Mouse (Mus musculus): ENCODE data around the gene Vmn1r5.
"Not testable (repeated sequence)": the region's sequence is repeated elsewhere in the genome, so short reads cannot be mapped to it uniquely, and the experiment has no call there.

Vmn1r5 gene

DNA sequence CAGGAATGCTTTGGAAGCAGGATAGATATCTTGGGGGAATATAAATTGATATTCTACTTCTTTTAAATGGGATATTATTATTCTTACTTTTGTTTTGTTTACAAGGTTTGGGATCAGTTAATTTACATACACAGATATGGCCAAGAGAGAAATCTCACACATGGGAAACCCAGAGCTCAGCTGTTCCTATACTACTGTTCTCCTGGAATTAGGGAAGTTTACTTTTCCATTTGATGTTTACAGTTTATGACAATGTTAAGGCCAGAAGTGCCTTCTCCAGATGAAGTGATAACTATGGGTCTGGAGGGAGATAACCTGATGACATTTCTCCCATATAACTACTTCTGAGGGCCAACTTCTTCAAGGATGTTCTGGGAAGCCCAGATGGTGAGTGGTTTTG, at the start of gene Vmn1r5:
Gene Vmn1r5 (plus strand): TSS at position 301 of the 400 bp plus-strand sequence.
- in situ Hi-C loops (cut with MboI; ENCODE audit: unreplicated experiment in 2 of 2) = no loop called here

- in situ Hi-C loops (cut with MboI; ENCODE audit: unreplicated experiment in 2 of 2) = loop anchor here (5.0 to 25.0 kb wide), 7 partner anchors 116 to 784 kb away; partner anchors contain the start of genes Lsm5 (in 2 of the 2), Ppm1k (in 1 of the 2) and Pyurf (in 1 of the 2)
These were observed 46.7 kb upstream of the Vmn1r5 start for GRCm38 (mm10) chr6:56923331-56923725.

GRCm38 (mm10) chr6:56923726-56924707, 46.1 kb upstream of the Vmn1r5 start, which contains the start of the genes Nt5c3 and Vmn1r4:
Gene Nt5c3, minus strand, starts transcription at chr6:56923932.
Gene Vmn1r4, plus strand, starts transcription at chr6:56924015.
- in situ Hi-C loops (cut with MboI; ENCODE audit: unreplicated experiment in 2 of 2) = loop anchor here (5.0 to 25.0 kb wide), 7 partner anchors 117 to 783 kb away; partner anchors contain the start of genes Lsm5 (in 2 of the 2), Ppm1k (in 1 of the 2) and Pyurf (in 1 of the 2)

GRCm38 (mm10) chr6:56931648-56932415, 38.2 kb upstream of the Vmn1r5 start:
- in situ Hi-C loops (cut with MboI; ENCODE audit: unreplicated experiment in 2 of 2) = no loop called here

DNA sequence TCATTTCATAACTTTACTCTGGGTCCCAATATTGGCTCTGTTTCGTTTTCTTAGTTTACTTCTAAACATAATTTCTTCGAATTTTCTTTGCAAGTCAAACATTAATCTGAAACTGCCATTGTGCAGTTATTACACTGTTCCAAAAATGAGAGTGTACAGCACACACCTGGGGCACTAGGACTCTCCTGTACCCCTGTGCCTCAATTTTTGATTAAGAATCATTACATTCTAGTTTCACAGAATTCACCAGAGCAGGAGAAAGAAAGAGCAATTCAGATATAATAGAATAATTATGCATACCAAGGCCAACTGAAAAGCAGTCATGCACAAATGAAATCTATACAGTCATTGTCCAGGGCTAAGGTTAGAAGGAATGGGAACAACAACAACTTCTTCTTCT, 37.6 kb upstream of the Vmn1r5 start:
- in situ Hi-C loops (cut with MboI; ENCODE audit: unreplicated experiment in 2 of 2) = no loop called here

GRCm38 (mm10) chr6:56934366-56934765, 35.7 kb upstream of the Vmn1r5 start:
- in situ Hi-C loops (cut with MboI; ENCODE audit: unreplicated experiment in 2 of 2) = no loop called here

- in situ Hi-C loops (cut with MboI; ENCODE audit: unreplicated experiment in 2 of 2) = no loop called here
These were observed 13.6 kb upstream of the Vmn1r5 start for GRCm38 (mm10) chr6:56956436-56956835.

GRCm38 (mm10) chr6:56996943-56997342, 26.9 kb downstream of the Vmn1r5 start, which contains the start of gene Vmn1r6:
Gene Vmn1r6, plus strand, starts transcription at chr6:56997243.
- in situ Hi-C loops (cut with MboI; ENCODE audit: unreplicated experiment in 2 of 2) = no loop called here

GRCm38 (mm10) chr6:57025224-57025623, 55.2 kb downstream of the Vmn1r5 start, which contains the start of gene Vmn1r7:
Gene Vmn1r7, minus strand, starts transcription at chr6:57025324.
- in situ Hi-C loops (cut with MboI; ENCODE audit: unreplicated experiment in 2 of 2) = not testable (repeated sequence)

DNA sequence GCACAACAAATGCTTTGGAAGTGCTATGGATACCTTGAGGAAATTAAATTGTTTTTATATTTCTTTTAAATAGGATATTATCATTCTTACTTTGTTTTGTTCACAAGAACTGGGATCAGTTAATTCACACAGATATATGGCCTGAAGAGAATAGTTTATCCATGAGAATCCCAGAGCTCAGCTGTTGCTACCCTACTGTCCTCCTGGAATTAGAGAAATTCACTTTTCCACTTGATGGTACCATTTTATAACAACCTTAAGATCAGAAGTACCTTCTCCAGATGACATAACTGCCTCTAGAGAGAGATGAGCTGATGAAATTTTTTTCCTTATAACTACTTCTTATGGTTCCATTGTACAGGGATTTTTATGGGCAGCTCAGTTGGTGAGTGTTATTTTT, 61.9 kb downstream of the Vmn1r5 start, which contains the start of gene Vmn1r8:
Gene Vmn1r8 (plus strand): TSS at position 301 of the 400 bp plus-strand sequence.
- in situ Hi-C loops (cut with MboI; ENCODE audit: unreplicated experiment in 2 of 2) = no loop called here

- in situ Hi-C loops (cut with MboI; ENCODE audit: unreplicated experiment in 2 of 2) = no loop called here
These were observed 64.6 kb downstream of the Vmn1r5 start for GRCm38 (mm10) chr6:57034674-57035073.

Data from v-Abl transformed pro-B cells (cell line).